Mouse (Mus musculus) inflammation-experienced regulatory T-cells, adult 6 months (primary cell): ENCODE results near the gene Tle3. TPM values are rescaled to one million over a fixed set of nuclear protein-coding genes. Genes with fewer than 3 reads are reported as not detected.

Experiments used
- ATAC-seq: one replicate; pipeline ENCODE4 v1.8.0; 2017
- polyA plus RNA-seq, 3 experiments: library from polyadenylated mRNA; unstranded; fragments of 100-300 nt; shearing (Covaris generic); gene quantifications; one replicate each; pipeline ENCODE4 v1.2.1; 2017

Tle3 gene
- polyA plus RNA-seq, 3 experiments from 2014 or later, result 24.8 to 36.7 (median 29.8) TPM

GRCm38 (mm10) chr9:61377706-61378479 is 5.7 kb downstream of the Tle3 start:
- ATAC-seq, result peak; percentile 15

- ATAC-seq, result no peak
Measured at GRCm38 (mm10) chr9:61378516-61378915, 6.3 kb downstream of the Tle3 start.

GRCm38 (mm10) chr9:61379016-61379634 is 7.0 kb downstream of the Tle3 start:
- ATAC-seq, result no peak

- ATAC-seq, result peak; percentile 74
Measured at GRCm38 (mm10) chr9:61380258-61381062, 8.3 kb downstream of the Tle3 start.

GRCm38 (mm10) chr9:61381063-61381408 is 8.9 kb downstream of the Tle3 start:
- ATAC-seq, result no peak

- no peak for ATAC-seq
Measured at GRCm38 (mm10) chr9:61381445-61381844, 9.3 kb downstream of the Tle3 start.

- ATAC-seq, result no peak
Measured at GRCm38 (mm10) chr9:61382595-61383186, 10.5 kb downstream of the Tle3 start.

- ATAC-seq, result no peak
Measured at GRCm38 (mm10) chr9:61384101-61384500, 11.9 kb downstream of the Tle3 start.

- peak; percentile 56 for ATAC-seq
Measured at GRCm38 (mm10) chr9:61384646-61385443, 12.7 kb downstream of the Tle3 start.

GRCm38 (mm10) chr9:61385753-61386152 is 13.6 kb downstream of the Tle3 start:
- ATAC-seq, result peak; percentile 68

GRCm38 (mm10) chr9:61386314-61386713 is 14.1 kb downstream of the Tle3 start:
- ATAC-seq, result no peak

- no peak for ATAC-seq
Measured at GRCm38 (mm10) chr9:61387797-61388196, 15.6 kb downstream of the Tle3 start.

- no peak for ATAC-seq
Measured at GRCm38 (mm10) chr9:61388214-61388613, 16.0 kb downstream of the Tle3 start.

GRCm38 (mm10) chr9:61388689-61389403 is 16.7 kb downstream of the Tle3 start:
- ATAC-seq, result no peak

- ATAC-seq, result no peak
Measured at GRCm38 (mm10) chr9:61389404-61389701, 17.2 kb downstream of the Tle3 start.

- no peak for ATAC-seq
Measured at GRCm38 (mm10) chr9:61391570-61392337, 19.6 kb downstream of the Tle3 start.

GRCm38 (mm10) chr9:61392338-61392620 is 20.1 kb downstream of the Tle3 start:
- ATAC-seq, result no peak

- no peak for ATAC-seq
Measured at GRCm38 (mm10) chr9:61393161-61393560, 21.0 kb downstream of the Tle3 start.

GRCm38 (mm10) chr9:61393847-61394246 is 21.7 kb downstream of the Tle3 start:
- no peak for ATAC-seq

GRCm38 (mm10) chr9:61395071-61395470 is 22.9 kb downstream of the Tle3 start:
- no peak for ATAC-seq

GRCm38 (mm10) chr9:61396474-61396873 is 24.3 kb downstream of the Tle3 start:
- no peak for ATAC-seq
